Mouse (Mus musculus): ENCODE data around the gene Tmem212.

- TF ChIP-seq POLR2A (IDR thresholded peaks at IDR 0.05; ENCODE audit: insufficient read length, low read depth): no peak
- TF ChIP-seq MYOD1 (IDR thresholded peaks at IDR 0.05; ENCODE audit: control insufficient read depth in 1 of 3, insufficient read length in 2 of 3, low read depth in 2 of 3): peak in 2 of 3 experiments; percentile 70 to 89
- peak in 1 of 3 experiments; percentile 74 for TF ChIP-seq MYOG (IDR thresholded peaks at IDR 0.05; ENCODE audit: control insufficient read depth in 1 of 3, insufficient read depth in 1 of 3, insufficient read length in 2 of 3, low read depth in 2 of 3)
- TF ChIP-seq E2F4 (IDR thresholded peaks at IDR 0.05; ENCODE audit: insufficient read depth): no peak
- no peak for TF ChIP-seq CEBPB (IDR thresholded peaks at IDR 0.05; ENCODE audit: insufficient read depth, poor library complexity, severe bottlenecking)
- TF ChIP-seq USF1 (IDR thresholded peaks at IDR 0.05; ENCODE audit: low read depth): no peak
- no peak for TF ChIP-seq MAX (IDR thresholded peaks at IDR 0.05; ENCODE audit: low read depth)
- TF ChIP-seq POLR2AphosphoS2 (IDR thresholded peaks at IDR 0.05; ENCODE audit: insufficient read length, low read depth): no peak
Measured at GRCm38 (mm10) chr3:27906647-27907209, 10.6 kb upstream of the Tmem212 start.

Measured in myocyte (in vitro differentiated cells).